Mouse (Mus musculus) intestine, embryonic 14.5 days (tissue): Measurements from ENCODE around the gene Tpcn1. TPM values are rescaled to one million over a fixed set of nuclear protein-coding genes. Genes with fewer than 3 reads are reported as not detected.

Experiments used
- ATAC-seq: fragments of 200-750 bp; cut with Nextera tagmentation; replicated peaks from 2 replicates; pipeline ENCODE4 v1.8.0; 2017; ENCODE audit warnings: low read depth, moderate number of reproducible peaks, moderate TSS enrichment, moderate library complexity; ENCODE audit not compliant: low FRiP score, low TSS enrichment
- DNase-seq: peaks from one replicate; pipeline ENCODE4 v3.0.0-alpha.2; 2018; ENCODE audit warnings: low spot score
- H3K27ac ChIP-seq: fragments of 300-500 bp; sonication (generic); 2 replicates; pipeline ENCODE4 v1.5.1; 2014; ENCODE audit warnings: low read depth, mild to moderate bottlenecking, control low read depth
- H3K27me3 ChIP-seq: fragments of 300-500 bp; sonication (generic); replicated peaks from 2 replicates; pipeline ENCODE4 v1.6.1; 2014; ENCODE audit warnings: low read length, control low read depth; ENCODE audit not compliant: control insufficient read depth, insufficient read depth
- H3K36me3 ChIP-seq: fragments of 300-500 bp; sonication (generic); 2 replicates; pipeline ENCODE4 v1.6.1; 2014; ENCODE audit warnings: low read length, control low read depth; ENCODE audit not compliant: control insufficient read depth, insufficient read depth
- H3K4me1 ChIP-seq: fragments of 300-500 bp; sonication (generic); replicated peaks from 2 replicates; pipeline ENCODE4 v1.6.1; 2014; ENCODE audit warnings: low read length, control low read depth, mixed read lengths; ENCODE audit not compliant: control insufficient read depth, insufficient read depth
- H3K4me2 ChIP-seq: fragments of 300-500 bp; sonication (generic); 2 replicates; pipeline ENCODE4 v1.6.1; 2014; ENCODE audit warnings: low read length
- H3K4me3 ChIP-seq: fragments of 300-500 bp; sonication (generic); 2 replicates; pipeline ENCODE4 v1.5.1; 2014; ENCODE audit warnings: low read depth, low read length, control low read depth, mixed read lengths
- H3K9ac ChIP-seq: fragments of 300-500 bp; sonication (generic); 2 replicates; pipeline ENCODE4 v1.6.1; 2014; ENCODE audit warnings: mild to moderate bottlenecking, low read length
- H3K9me3 ChIP-seq: fragments of 300-500 bp; sonication (generic); 2 replicates; pipeline ENCODE4 v1.6.1; 2016; ENCODE audit warnings: low read length, control low read depth; ENCODE audit not compliant: control insufficient read depth
- WGBS: fragments of 180-500 bp; shearing (Covaris S2); extraction: QIAGEN DNeasy Blood & Tissue Kit; methylation state at CpG from one replicate; pipeline ENCODE4 v1.1.7; 2014; 5-methylcytosine and 5-hydroxymethylcytosine counted together
- polyA plus RNA-seq: library from polyadenylated mRNA; unstranded; fragments of >200 nt; fragmentation: Nextera tagmentation; extraction: Ambion mirVana; gene quantifications from 2 replicates; pipeline ENCODE4 v1.2.1, GENCODE M21; 2014

The Tpcn1 gene
- polyA plus RNA-seq, 1 experiment from 2014 or later, result 23.6 TPM

GRCm38 (mm10) chr5:120512911-120513555 is 75.4 kb downstream of the Tpcn1 start:
- H3K9me3 ChIP-seq, result no peaks in the 10 kb centered on the region
- no peak overlapping the region for H3K27ac ChIP-seq
- no peaks in the 10 kb centered on the region for H3K27me3 ChIP-seq
- no peak overlapping the region for H3K4me3 ChIP-seq
- ATAC-seq (no peak), DNase-seq (no peak)
- 53% methylated on average over 15 of the region's 15 CpGs for whole genome bisulfite sequencing
- no peak overlapping the region for H3K9ac ChIP-seq
- peaks cover 32% of the 10 kb centered on the region for H3K4me1 ChIP-seq
- H3K36me3 ChIP-seq, result no peaks in the 10 kb centered on the region
- H3K4me2 ChIP-seq, result no peak overlapping the region

GRCm38 (mm10) chr5:120511643-120512220 is 76.7 kb downstream of the Tpcn1 start:
- H3K4me2 ChIP-seq, result peak overlapping the region; percentile 62
- peaks cover 32% of the 10 kb centered on the region for H3K4me1 ChIP-seq
- peak overlapping the region; percentile 57 for H3K4me3 ChIP-seq
- H3K9ac ChIP-seq, result no peak overlapping the region
- H3K27me3 ChIP-seq, result no peaks in the 10 kb centered on the region
- no peaks in the 10 kb centered on the region for H3K9me3 ChIP-seq
- 26% methylated on average over 13 of the region's 14 CpGs for WGBS
- no peaks in the 10 kb centered on the region for H3K36me3 ChIP-seq
- DNase-seq (no peak), ATAC-seq (no peak)
- no peak overlapping the region for H3K27ac ChIP-seq

DNA sequence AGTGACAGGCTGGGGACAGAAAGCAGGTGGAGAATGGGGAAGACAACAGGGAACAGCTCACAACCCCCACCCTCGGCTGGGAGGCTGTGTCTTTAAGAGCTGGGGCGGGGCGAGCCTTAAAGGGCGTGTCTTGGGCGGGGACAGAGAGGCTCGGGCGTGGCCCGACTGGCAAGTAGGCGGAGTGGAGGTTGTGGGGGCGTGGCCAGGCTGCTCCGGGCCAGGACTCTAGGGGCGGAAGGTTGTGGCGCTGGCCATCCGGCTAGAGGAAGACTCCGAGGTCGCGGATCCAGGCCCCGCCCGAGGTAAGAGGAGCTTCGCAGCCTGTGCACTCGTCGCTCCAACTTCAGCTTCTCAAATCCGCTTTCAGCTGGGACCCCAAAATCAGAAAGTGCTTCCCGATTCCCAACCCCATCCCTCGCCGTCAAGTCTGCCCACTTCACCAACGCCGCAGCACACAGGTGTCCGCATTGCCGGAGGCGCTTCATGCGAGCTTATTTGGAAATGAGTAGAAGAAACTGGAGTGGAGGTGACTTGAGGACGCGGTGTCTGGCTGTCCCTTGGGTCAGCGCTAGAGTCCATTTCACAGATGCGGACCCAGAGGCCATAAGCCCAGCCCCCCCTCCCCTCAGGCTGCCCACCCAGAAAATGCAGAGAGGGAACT is 77.4 kb downstream of the Tpcn1 start, which contains the start of gene Slc8b1:
Slc8b1 (plus strand) TSS at position 187 of the 661 bp plus-strand sequence.
- peak within 1 kb of the TSS; percentile 62 for H3K4me2 ChIP-seq
- no peaks in the 10 kb centered on the region for H3K36me3 ChIP-seq
- no peaks in the 10 kb centered on the region for H3K27me3 ChIP-seq
- peak within 1 kb of the TSS; percentile 57 for H3K4me3 ChIP-seq
- peaks cover 26% of the 10 kb centered on the region for H3K4me1 ChIP-seq
- ATAC-seq (peak; percentile 87), DNase-seq (peak; percentile 99)
- H3K9ac ChIP-seq, result peak within 1 kb of the TSS; percentile 42
- no peaks in the 10 kb centered on the region for H3K9me3 ChIP-seq
- under 1% methylated on average over 36 of the region's 36 CpGs for WGBS
- H3K27ac ChIP-seq, result no peak within 1 kb of the TSS

DNA sequence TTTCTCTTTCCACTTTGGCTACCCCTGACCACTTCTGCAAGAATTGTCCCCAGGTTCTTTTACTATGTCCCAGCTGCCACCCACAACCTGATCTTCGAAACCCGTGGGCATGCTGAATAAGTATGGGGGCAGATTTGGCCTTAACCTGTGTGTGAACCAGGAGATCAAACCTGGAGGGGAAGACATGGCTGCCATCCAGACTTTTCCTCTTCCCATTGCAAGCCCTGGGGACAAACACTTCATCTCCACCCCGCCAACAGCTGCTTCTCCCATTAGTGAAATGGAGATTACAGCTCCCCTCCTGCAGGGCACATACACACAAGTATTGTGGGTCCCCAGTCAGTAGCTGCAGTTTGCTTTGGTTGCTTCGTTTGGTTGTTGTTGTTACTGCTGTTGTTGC is 81.2 kb downstream of the Tpcn1 start:
- ATAC-seq (no peak), DNase-seq (no peak)
- H3K27ac ChIP-seq, result no peak overlapping the region
- H3K4me1 ChIP-seq, result peaks cover 13% of the 10 kb centered on the region
- H3K4me3 ChIP-seq, result no peak overlapping the region
- H3K27me3 ChIP-seq, result no peaks in the 10 kb centered on the region
- no peak overlapping the region for H3K4me2 ChIP-seq
- no peaks in the 10 kb centered on the region for H3K9me3 ChIP-seq
- 69% methylated on average over 4 of the region's 4 CpGs for WGBS
- no peaks in the 10 kb centered on the region for H3K36me3 ChIP-seq
- no peak overlapping the region for H3K9ac ChIP-seq

GRCm38 (mm10) chr5:120506490-120506889 is 82.0 kb downstream of the Tpcn1 start:
- Histone ChIP-seq H3K4me1 (peaks cover 11% of the 10 kb centered on the region), H3K4me2 (no peak overlapping the region), H3K27me3 (no peaks in the 10 kb centered on the region), H3K9ac (no peak overlapping the region), H3K9me3 (no peaks in the 10 kb centered on the region), H3K4me3 (no peak overlapping the region), H3K27ac (no peak overlapping the region), H3K36me3 (no peaks in the 10 kb centered on the region)
- 48% methylated on average over 9 of the region's 9 CpGs for WGBS
- ATAC-seq (no peak), DNase-seq (no peak)

DNA sequence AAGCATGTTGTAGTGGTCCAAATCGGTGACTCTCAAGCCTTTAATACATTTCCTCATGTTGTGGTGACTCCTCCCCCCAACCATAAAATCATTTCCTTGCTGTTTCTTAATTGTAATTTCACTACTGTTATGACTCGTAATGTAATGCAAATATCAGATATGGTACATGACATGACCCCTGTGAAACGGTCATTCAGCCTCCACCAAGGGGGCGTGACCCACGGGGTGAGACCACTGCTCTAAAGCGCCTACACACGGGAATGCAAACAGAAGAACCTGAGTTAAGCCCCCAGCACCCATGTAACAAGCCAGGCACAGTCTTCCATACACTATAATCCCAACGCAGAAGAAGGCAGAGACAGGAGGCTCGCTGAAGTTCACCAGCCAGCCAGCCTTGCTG is 82.7 kb downstream of the Tpcn1 start:
- Histone ChIP-seq H3K36me3 (no peaks in the 10 kb centered on the region), H3K9ac (no peak overlapping the region), H3K4me2 (no peak overlapping the region), H3K9me3 (no peaks in the 10 kb centered on the region), H3K27me3 (no peaks in the 10 kb centered on the region), H3K4me1 (peaks cover 9% of the 10 kb centered on the region; the same call in 1 of the 2 replicates), H3K4me3 (no peak overlapping the region), H3K27ac (no peak overlapping the region)
- no peak for DNase-seq
- 63% methylated on average over 9 of the region's 9 CpGs for WGBS
- ATAC-seq, result no peak

DNA sequence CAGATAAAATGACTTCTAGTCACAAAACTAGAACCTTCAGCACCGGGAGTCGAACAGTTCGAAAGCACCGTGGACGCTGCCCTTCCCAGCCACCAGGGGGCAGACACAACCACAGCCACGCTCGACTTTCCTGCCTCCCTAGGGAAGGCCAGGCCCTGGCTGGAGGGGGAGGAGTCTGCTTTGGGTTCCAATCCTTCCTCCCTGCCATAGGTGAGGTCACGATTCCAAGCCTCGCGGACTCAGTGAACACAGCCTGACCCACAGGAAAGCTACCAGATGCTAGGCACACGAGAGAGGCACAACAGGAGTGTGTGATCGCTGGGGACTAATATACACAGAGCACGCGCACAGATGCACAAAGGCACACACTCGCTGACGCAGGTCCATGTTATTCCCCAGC is 83.1 kb downstream of the Tpcn1 start:
- H3K4me2 ChIP-seq, result no peak overlapping the region
- H3K4me1 ChIP-seq, result peaks cover 9% of the 10 kb centered on the region; the same call in 1 of the 2 replicates
- WGBS, result 22% methylated on average over 16 of the region's 16 CpGs
- DNase-seq, result peak; percentile 84
- no peak overlapping the region for H3K4me3 ChIP-seq
- H3K27me3 ChIP-seq, result no peaks in the 10 kb centered on the region
- ATAC-seq, result no peak
- no peaks in the 10 kb centered on the region for H3K9me3 ChIP-seq
- no peak overlapping the region for H3K27ac ChIP-seq
- H3K36me3 ChIP-seq, result no peaks in the 10 kb centered on the region
- no peak overlapping the region for H3K9ac ChIP-seq

DNA sequence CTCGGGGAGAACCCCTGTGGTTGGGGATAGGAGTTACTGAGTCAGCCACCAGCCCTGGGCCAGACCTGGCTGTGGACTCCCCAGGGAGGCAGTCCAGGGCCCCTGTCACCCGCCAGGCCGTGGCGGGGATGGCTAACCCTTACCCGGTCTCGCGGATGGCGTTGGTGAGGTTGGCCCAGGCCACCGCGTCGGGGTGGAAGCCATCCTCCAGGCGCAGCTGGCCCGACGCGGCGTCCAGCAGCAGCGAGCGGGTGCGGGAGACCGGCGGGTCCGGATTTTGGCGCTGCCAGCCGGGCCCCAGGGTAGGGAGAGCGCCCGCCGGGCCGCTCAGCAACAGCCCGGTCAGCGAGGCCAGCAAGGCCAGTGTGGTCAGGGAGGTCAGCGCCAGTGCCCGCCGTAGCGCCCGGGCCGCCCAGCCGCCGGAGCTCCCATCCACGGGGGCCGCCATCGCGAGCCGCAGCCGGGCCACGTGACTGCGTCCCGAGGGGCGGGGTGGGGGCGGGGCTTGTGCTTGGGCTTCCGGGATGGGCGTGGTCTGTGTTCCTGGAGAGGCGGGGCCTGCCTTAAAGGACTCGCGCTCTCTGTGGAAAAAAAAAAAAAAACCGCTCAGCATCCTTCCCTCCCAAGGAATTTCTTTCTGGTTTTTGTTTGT is 85.2 kb downstream of the Tpcn1 start, which contains the start of gene Plbd2:
Plbd2 (minus strand) TSS at position 482 of the 652 bp plus-strand sequence.
- ATAC-seq (peak; percentile 59), DNase-seq (peak; percentile 99)
- Histone ChIP-seq H3K27me3 (no peaks in the 10 kb centered on the region), H3K27ac (no peak within 1 kb of the TSS), H3K4me1 (peaks cover 9% of the 10 kb centered on the region; the same call in 1 of the 2 replicates), H3K9ac (peak within 1 kb of the TSS; percentile 81), H3K36me3 (0 out of 2 replicates have a peak, but pooled peaks cover under 1% of the 10 kb centered on the region), H3K4me2 (peak within 1 kb of the TSS; percentile 93), H3K9me3 (no peaks in the 10 kb centered on the region), H3K4me3 (peak within 1 kb of the TSS; percentile 90)
- under 1% methylated on average over 55 of the region's 55 CpGs for WGBS
